Mouse (Mus musculus): Measurements from ENCODE around the gene Zar1.

GRCm38 (mm10) chr5:72528896-72529295 is 52.2 kb downstream of the Zar1 start:
- TF ChIP-seq CTCF (IDR thresholded peaks at IDR 0.05; ENCODE audit: insufficient read depth, low read length) (no peak), POLR2A (IDR thresholded peaks at IDR 0.05; ENCODE audit: borderline replicate concordance, extremely low read depth, low read depth, low read length) (no peak)

Data from lung, adult 2 months (tissue).